Mouse (Mus musculus) embryonic facial prominence, embryonic 12.5 days (tissue): ENCODE measurements around the gene Atp2b2. TPM values are rescaled to one million over a fixed set of nuclear protein-coding genes. Genes with fewer than 3 reads are reported as not detected.
A peak's percentile ranks its signal among the peaks of the same experiment; 100 is the strongest.

Source experiments
- ATAC-seq: fragments of 200-750 bp; cut with Nextera tagmentation; 2 replicates; pipeline ENCODE4 v1.8.0; 2017; ENCODE audit not compliant: insufficient number of reproducible peaks, insufficient read depth, low FRiP score, low TSS enrichment
- H3K27ac ChIP-seq: fragments of 300-500 bp; sonication (generic); 2 replicates; pipeline ENCODE4 v1.5.1; 2016; ENCODE audit warnings: mild to moderate bottlenecking
- H3K27me3 ChIP-seq: fragments of 300-500 bp; sonication (generic); 2 replicates; pipeline ENCODE4 v1.6.1; 2016; ENCODE audit warnings: mild to moderate bottlenecking, moderate library complexity
- H3K36me3 ChIP-seq: fragments of 300-500 bp; sonication (generic); 2 replicates; pipeline ENCODE4 v1.6.1; 2016; ENCODE audit warnings: mild to moderate bottlenecking
- H3K4me1 ChIP-seq: fragments of 300-500 bp; sonication (generic); 2 replicates; pipeline ENCODE4 v1.6.1; 2016
- H3K4me2 ChIP-seq: fragments of 300-500 bp; sonication (generic); replicated peaks from 2 replicates; pipeline ENCODE4 v1.6.1; 2016; ENCODE audit warnings: mild to moderate bottlenecking, moderate library complexity
- H3K4me3 ChIP-seq: fragments of 300-500 bp; sonication (generic); 2 replicates; pipeline ENCODE4 v1.5.1; 2016; ENCODE audit warnings: mild to moderate bottlenecking
- H3K9ac ChIP-seq: fragments of 300-500 bp; sonication (generic); 2 replicates; pipeline ENCODE4 v1.6.1; 2016; ENCODE audit warnings: mild to moderate bottlenecking, moderate library complexity
- H3K9me3 ChIP-seq: fragments of 300-500 bp; sonication (generic); 2 replicates; pipeline ENCODE4 v1.6.1; 2016; ENCODE audit warnings: mild to moderate bottlenecking, moderate library complexity
- WGBS: fragments of 180-500 bp; shearing (Covaris S2); methylation state at CpG from one replicate; pipeline ENCODE4 v1.1.7; 2016; 5-methylcytosine and 5-hydroxymethylcytosine counted together
- polyA plus RNA-seq: library from polyadenylated mRNA; unstranded; fragments of >200 nt; fragmentation: Nextera tagmentation; extraction: Ambion mirVana; gene quantifications from 2 replicates; pipeline ENCODE4 v1.2.1, GENCODE M21; 2016

Gene Atp2b2
- polyA plus RNA-seq, 1 experiment from 2014 or later: 1.9 TPM

- ATAC-seq: no peak
- Histone ChIP-seq H3K4me2 (no peak overlapping the region), H3K4me3 (no peak overlapping the region), H3K9me3 (no peaks in the 10 kb centered on the region), H3K9ac (no peak overlapping the region), H3K27me3 (no peaks in the 10 kb centered on the region), H3K27ac (no peak overlapping the region), H3K4me1 (no peaks in the 10 kb centered on the region), H3K36me3 (no peaks in the 10 kb centered on the region)
- 72% methylated on average over 15 of the region's 15 CpGs for WGBS
Measured at GRCm38 (mm10) chr6:114058030-114058808, 15.8 kb upstream of the Atp2b2 start.

- H3K36me3 ChIP-seq: no peaks in the 10 kb centered on the region
- H3K9me3 ChIP-seq: no peaks in the 10 kb centered on the region
- H3K27ac ChIP-seq: no peak overlapping the region
- H3K27me3 ChIP-seq: no peaks in the 10 kb centered on the region
- no peak overlapping the region for H3K4me2 ChIP-seq
- H3K9ac ChIP-seq: no peak overlapping the region
- 84% methylated on average over 7 of the region's 7 CpGs for WGBS
- no peak overlapping the region for H3K4me3 ChIP-seq
- no peaks in the 10 kb centered on the region for H3K4me1 ChIP-seq
- no peak for ATAC-seq
Measured at GRCm38 (mm10) chr6:114055311-114055710, 12.9 kb upstream of the Atp2b2 start.

GRCm38 (mm10) chr6:114044962-114045361 is 2.5 kb upstream of the Atp2b2 start:
- H3K27ac ChIP-seq: no peak overlapping the region

DNA sequence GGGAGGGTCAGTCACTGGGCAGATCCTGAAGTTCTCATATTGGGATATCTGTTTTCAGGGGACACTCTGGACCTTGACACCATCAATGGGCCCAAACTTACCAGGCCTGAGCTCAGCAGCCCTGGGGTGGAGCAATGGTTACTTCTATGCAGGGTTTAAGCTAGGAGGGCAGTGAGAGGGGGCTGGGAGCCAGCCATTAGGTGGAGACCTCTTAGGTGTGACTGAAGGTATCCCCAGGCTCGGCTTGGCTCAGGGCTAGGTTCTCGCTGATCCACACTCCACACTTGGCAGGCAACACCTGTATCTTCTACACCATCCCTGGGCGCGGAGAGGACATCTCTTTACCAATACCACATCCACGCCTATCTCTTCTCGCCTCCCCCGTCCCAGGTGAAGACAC is 423 bp upstream of the Atp2b2 start:
- no peak for ATAC-seq
- Histone ChIP-seq H3K4me1 (no peaks in the 10 kb centered on the region), H3K4me3 (no peak overlapping the region), H3K9me3 (no peaks in the 10 kb centered on the region), H3K27ac (no peak overlapping the region), H3K9ac (no peak overlapping the region), H3K36me3 (no peaks in the 10 kb centered on the region), H3K4me2 (no peak overlapping the region), H3K27me3 (peaks cover 66% of the 10 kb centered on the region)
- WGBS: 89% methylated on average over 7 of the region's 7 CpGs

More at GRCm38 (mm10) chr6:114044962-114045361, 2.5 kb upstream of the Atp2b2 start:
- WGBS: 79% methylated on average over 8 of the region's 8 CpGs
- H3K36me3 ChIP-seq: no peaks in the 10 kb centered on the region
- no peaks in the 10 kb centered on the region for H3K4me1 ChIP-seq
- H3K9me3 ChIP-seq: no peaks in the 10 kb centered on the region
- peaks cover 46% of the 10 kb centered on the region for H3K27me3 ChIP-seq
- no peak for ATAC-seq
- no peak overlapping the region for H3K9ac ChIP-seq
- no peak overlapping the region for H3K4me2 ChIP-seq
- no peak overlapping the region for H3K4me3 ChIP-seq

DNA sequence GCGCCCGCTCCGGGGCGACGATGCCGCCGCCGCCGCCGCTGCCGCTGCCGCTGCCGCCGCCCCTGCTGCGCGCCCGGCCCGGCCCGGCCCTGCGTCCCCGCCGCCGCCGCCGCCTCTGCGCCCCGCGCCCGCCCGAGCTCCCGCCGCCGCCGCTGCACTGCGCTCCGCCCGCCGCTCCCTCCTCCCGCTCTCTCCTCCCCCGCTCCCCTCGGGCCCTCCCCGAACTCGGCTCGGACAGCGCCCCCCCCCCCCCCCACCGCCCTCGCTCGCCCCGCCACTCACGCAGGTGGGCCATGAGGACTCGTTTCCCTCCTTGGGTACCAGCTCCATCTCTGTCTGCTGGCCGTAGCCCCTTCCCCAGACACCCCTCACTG is 515 bp downstream of the Atp2b2 start:
- Histone ChIP-seq H3K27me3 (peaks cover 66% of the 10 kb centered on the region), H3K9ac (peak overlapping the region; percentile 56; the same call in 1 of the 2 replicates), H3K36me3 (no peaks in the 10 kb centered on the region), H3K4me3 (peak overlapping the region; percentile 47), H3K4me1 (no peaks in the 10 kb centered on the region), H3K9me3 (no peaks in the 10 kb centered on the region), H3K27ac (no peak overlapping the region), H3K4me2 (peak overlapping the region; percentile 98)
- 1% methylated on average over 7 of the region's 52 CpGs for WGBS
- ATAC-seq: no peak

GRCm38 (mm10) chr6:114041097-114041910 is 1.1 kb downstream of the Atp2b2 start:
- no peaks in the 10 kb centered on the region for H3K36me3 ChIP-seq
- WGBS: under 1% methylated on average over 34 of the region's 39 CpGs
- H3K9me3 ChIP-seq: no peaks in the 10 kb centered on the region

GRCm38 (mm10) chr6:114035704-114036103 is 6.7 kb downstream of the Atp2b2 start:
- Histone ChIP-seq H3K9me3 (no peaks in the 10 kb centered on the region), H3K27ac (no peak overlapping the region), H3K9ac (no peak overlapping the region), H3K4me2 (no peak overlapping the region), H3K4me3 (no peak overlapping the region), H3K4me1 (no peaks in the 10 kb centered on the region), H3K36me3 (no peaks in the 10 kb centered on the region), H3K27me3 (peaks cover 25% of the 10 kb centered on the region)
- 57% methylated on average over 3 of the region's 3 CpGs for WGBS
- no peak for ATAC-seq

More at GRCm38 (mm10) chr6:114041097-114041910, 1.1 kb downstream of the Atp2b2 start:
- no peaks in the 10 kb centered on the region for H3K4me1 ChIP-seq
- H3K4me2 ChIP-seq: peak overlapping the region; percentile 98
- ATAC-seq: no peak
- H3K9ac ChIP-seq: peak overlapping the region; percentile 56; the same call in 1 of the 2 replicates
- H3K4me3 ChIP-seq: peak overlapping the region; percentile 47
- no peak overlapping the region for H3K27ac ChIP-seq
- peaks cover 66% of the 10 kb centered on the region for H3K27me3 ChIP-seq

- no peaks in the 10 kb centered on the region for H3K4me1 ChIP-seq
- 80% methylated on average over 8 of the region's 8 CpGs for WGBS
- no peak overlapping the region for H3K4me2 ChIP-seq
Measured at GRCm38 (mm10) chr6:114032822-114033221, 9.6 kb downstream of the Atp2b2 start.

GRCm38 (mm10) chr6:114023794-114024193 is 18.6 kb downstream of the Atp2b2 start:
- no peak overlapping the region for H3K9ac ChIP-seq
- no peaks in the 10 kb centered on the region for H3K9me3 ChIP-seq
- 0 out of 2 replicates have a peak, but pooled peaks cover 3% of the 10 kb centered on the region for H3K27me3 ChIP-seq
- WGBS: 57% methylated on average over 2 of the region's 2 CpGs
- no peaks in the 10 kb centered on the region for H3K4me1 ChIP-seq
- H3K36me3 ChIP-seq: no peaks in the 10 kb centered on the region
- no peak for ATAC-seq
- no peak overlapping the region for H3K4me2 ChIP-seq
- no peak overlapping the region for H3K27ac ChIP-seq
- H3K4me3 ChIP-seq: no peak overlapping the region

More at GRCm38 (mm10) chr6:114032822-114033221, 9.6 kb downstream of the Atp2b2 start:
- Histone ChIP-seq H3K36me3 (no peaks in the 10 kb centered on the region), H3K4me3 (no peak overlapping the region), H3K9me3 (no peaks in the 10 kb centered on the region), H3K27me3 (no peaks in the 10 kb centered on the region), H3K27ac (no peak overlapping the region), H3K9ac (no peak overlapping the region)
- no peak for ATAC-seq

DNA sequence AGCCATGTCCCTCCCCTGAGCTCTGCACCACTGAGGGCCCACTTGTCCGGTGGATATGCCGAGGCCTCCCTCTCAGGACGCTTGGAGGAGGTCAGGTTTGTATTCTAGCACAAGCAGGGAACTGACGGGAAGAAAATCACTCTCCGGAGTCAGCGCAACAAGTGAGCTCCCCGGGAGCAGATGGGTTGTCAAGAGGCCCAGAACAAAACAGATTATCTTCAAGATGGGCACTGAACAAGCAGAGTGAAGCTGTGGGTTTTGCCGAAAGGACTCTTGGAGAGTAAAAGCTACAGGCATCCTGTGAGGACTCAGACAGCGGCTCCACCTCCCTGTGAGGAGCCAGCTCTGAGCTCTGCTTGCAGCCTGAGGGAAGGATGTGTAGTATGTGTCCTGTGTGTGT is 20.3 kb downstream of the Atp2b2 start:
- Histone ChIP-seq H3K9me3 (no peaks in the 10 kb centered on the region), H3K4me2 (no peak overlapping the region), H3K36me3 (no peaks in the 10 kb centered on the region), H3K27me3 (0 out of 2 replicates have a peak, but pooled peaks cover 3% of the 10 kb centered on the region), H3K27ac (no peak overlapping the region), H3K9ac (no peak overlapping the region), H3K4me1 (no peaks in the 10 kb centered on the region), H3K4me3 (no peak overlapping the region)
- no peak for ATAC-seq
- WGBS: 81% methylated on average over 9 of the region's 9 CpGs

DNA sequence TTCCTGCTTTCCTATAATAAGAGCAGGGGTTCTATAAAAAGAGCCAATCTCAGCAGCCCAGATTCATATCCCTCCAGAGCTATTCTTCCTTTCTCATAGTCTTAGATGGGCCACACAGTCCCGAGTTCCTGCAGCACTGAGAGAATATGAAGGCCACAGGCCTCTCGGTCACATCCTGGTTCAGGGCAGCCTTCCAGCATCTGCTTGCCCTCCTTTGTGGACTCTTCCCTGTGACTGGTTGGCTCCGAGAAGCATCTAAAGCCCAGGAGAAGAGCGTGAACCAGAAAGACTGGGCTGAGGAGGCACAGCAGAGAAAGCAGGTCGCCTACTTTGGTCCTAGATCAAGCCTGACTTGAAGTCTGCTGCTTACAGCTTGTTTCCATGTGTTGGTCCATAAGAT is 28.6 kb downstream of the Atp2b2 start:
- Histone ChIP-seq H3K9me3 (no peaks in the 10 kb centered on the region), H3K4me2 (no peak overlapping the region), H3K4me1 (peaks cover 4% of the 10 kb centered on the region; the same call in 1 of the 2 replicates), H3K27me3 (no peaks in the 10 kb centered on the region), H3K27ac (no peak overlapping the region), H3K9ac (no peak overlapping the region), H3K36me3 (no peaks in the 10 kb centered on the region), H3K4me3 (no peak overlapping the region)
- 76% methylated on average over 5 of the region's 5 CpGs for WGBS
- ATAC-seq: no peak

DNA sequence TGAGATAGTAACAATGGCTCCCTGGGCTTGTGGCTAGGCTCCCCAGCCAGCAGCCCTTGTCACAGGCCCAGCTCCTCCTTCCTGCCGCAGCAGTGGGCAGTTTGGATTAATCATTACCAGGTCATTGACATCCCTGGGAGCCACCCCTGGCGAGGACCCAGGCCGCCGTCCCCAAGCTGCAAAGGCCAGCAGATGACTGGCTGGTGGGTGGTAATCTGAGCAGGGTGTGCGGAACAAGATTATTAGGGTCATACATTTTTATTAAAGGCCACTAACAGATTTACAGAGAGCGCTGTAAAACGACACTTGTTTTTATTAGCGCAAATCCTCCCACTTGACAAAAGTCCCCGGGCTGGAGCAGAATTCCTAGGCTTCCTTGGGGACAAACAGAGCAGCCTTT is 29.6 kb downstream of the Atp2b2 start:
- H3K27me3 ChIP-seq: no peaks in the 10 kb centered on the region
- no peak overlapping the region for H3K4me3 ChIP-seq
- peaks cover 4% of the 10 kb centered on the region; the same call in 1 of the 2 replicates for H3K4me1 ChIP-seq
- H3K9ac ChIP-seq: no peak overlapping the region
- WGBS: 11% methylated on average over 9 of the region's 9 CpGs
- ATAC-seq: no peak
- H3K36me3 ChIP-seq: no peaks in the 10 kb centered on the region
- no peaks in the 10 kb centered on the region for H3K9me3 ChIP-seq
- H3K4me2 ChIP-seq: no peak overlapping the region
- no peak overlapping the region for H3K27ac ChIP-seq
